Mouse (Mus musculus): Measurements from ENCODE around the gene Numb. TPM values are rescaled to one million over a fixed set of nuclear protein-coding genes. Genes with fewer than 3 reads are reported as not detected.

Gene Numb
- total RNA-seq, 1 experiment = 17.2 TPM

- in situ Hi-C loops (cut with MboI; ENCODE audit: low sequenced_read_pairs in 2 of 2, unreplicated experiment in 2 of 2) = no loop called here
- Histone ChIP-seq H3K9me3 (ENCODE audit: control insufficient read depth, insufficient read depth, low read depth, low read length) (no peaks in the 10 kb centered on the region), H3K36me3 (ENCODE audit: control insufficient read depth, insufficient read depth, low read length, poor library complexity, severe bottlenecking) (peaks cover 14% of the 10 kb centered on the region), H3K27ac (ENCODE audit: insufficient read depth, low read depth, low read length, poor library complexity, severe bottlenecking) (no peak overlapping the region), H3K4me1 (ENCODE audit: control insufficient read depth in 2 of 2, insufficient read depth in 2 of 2, low read length in 2 of 2, poor library complexity in 1 of 2) (peaks cover 0 to 13% of the 10 kb centered on the region in 2 experiments; a peak in 2 of 4 replicates), H3K9ac (ENCODE audit: insufficient read depth, low read depth, low read length, poor library complexity, severe bottlenecking) (peak overlapping the region; percentile 95), H3K4me3 (ENCODE audit: insufficient read depth in 1 of 2, low read depth in 1 of 2, low read length in 2 of 2, poor library complexity in 1 of 2, severe bottlenecking in 1 of 2) (peak overlapping the region; percentile 77 to 96)
- no peak for DNase-seq (ENCODE audit: low read depth, low spot score)
- TF ChIP-seq MAFK (IDR thresholded peaks at IDR 0.05; ENCODE audit: insufficient read depth, low read depth, low read length) (no peak), HCFC1 (IDR thresholded peaks at IDR 0.05; ENCODE audit: borderline replicate concordance, insufficient read depth, low read length) (peak; percentile 24; the same call in 1 of the 2 replicates)
Observed at GRCm38 (mm10) chr12:83950840-83951701, 29.3 kb upstream of the Numb start.

GRCm38 (mm10) chr12:83950493-83950839 is 28.7 kb upstream of the Numb start, which contains the start of gene Riox1:
Riox1 (plus strand) TSS chr12:83950608.
- H3K4me3 ChIP-seq (ENCODE audit: insufficient read depth in 1 of 2, low read depth in 1 of 2, low read length in 2 of 2, poor library complexity in 1 of 2, severe bottlenecking in 1 of 2) = peak within 1 kb of the TSS; percentile 77 to 96
- peak; percentile 70 for DNase-seq (ENCODE audit: low read depth, low spot score)
- TF ChIP-seq HCFC1 (IDR thresholded peaks at IDR 0.05; ENCODE audit: borderline replicate concordance, insufficient read depth, low read length) = no peak; the same call in 1 of the 2 replicates
- TF ChIP-seq ZNF384 (IDR thresholded peaks at IDR 0.05; ENCODE audit: low read depth, low read length) = no peak
- no peak for TF ChIP-seq MAFK (IDR thresholded peaks at IDR 0.05; ENCODE audit: insufficient read depth, low read depth, low read length)
- TF ChIP-seq ZC3H11A (IDR thresholded peaks at IDR 0.05; ENCODE audit: borderline replicate concordance, low read depth, low read length) = no peak
- no peak for TF ChIP-seq CHD2 (IDR thresholded peaks at IDR 0.05; ENCODE audit: low read depth, low read length)
- no peaks in the 10 kb centered on the region for H3K9me3 ChIP-seq (ENCODE audit: control insufficient read depth, insufficient read depth, low read depth, low read length)
- H3K4me1 ChIP-seq (ENCODE audit: control insufficient read depth in 2 of 2, insufficient read depth in 2 of 2, low read length in 2 of 2, poor library complexity in 1 of 2) = peaks cover 0 to 11% of the 10 kb centered on the region in 2 experiments; a peak in 2 of 4 replicates
- peaks cover 14% of the 10 kb centered on the region for H3K36me3 ChIP-seq (ENCODE audit: control insufficient read depth, insufficient read depth, low read length, poor library complexity, severe bottlenecking)
- in situ Hi-C loops (cut with MboI; ENCODE audit: low sequenced_read_pairs in 2 of 2, unreplicated experiment in 2 of 2) = no loop called here
- peak within 1 kb of the TSS; percentile 95 for H3K9ac ChIP-seq (ENCODE audit: insufficient read depth, low read depth, low read length, poor library complexity, severe bottlenecking)
- H3K27ac ChIP-seq (ENCODE audit: insufficient read depth, low read depth, low read length, poor library complexity, severe bottlenecking) = no peak within 1 kb of the TSS

- H3K36me3 ChIP-seq (ENCODE audit: control insufficient read depth, insufficient read depth, low read length, poor library complexity, severe bottlenecking) = peaks cover 14% of the 10 kb centered on the region
- DNase-seq (ENCODE audit: low read depth, low spot score) = no peak
Observed at GRCm38 (mm10) chr12:83949776-83950492, 28.2 kb upstream of the Numb start.

GRCm38 (mm10) chr12:83949043-83949442 is 27.3 kb upstream of the Numb start:
- DNase-seq (ENCODE audit: low read depth, low spot score) = no peak
- in situ Hi-C loops (cut with MboI; ENCODE audit: low sequenced_read_pairs in 2 of 2, unreplicated experiment in 2 of 2) = no loop called here
- Histone ChIP-seq H3K9me3 (ENCODE audit: control insufficient read depth, insufficient read depth, low read depth, low read length) (no peaks in the 10 kb centered on the region), H3K27ac (ENCODE audit: insufficient read depth, low read depth, low read length, poor library complexity, severe bottlenecking) (no peak overlapping the region), H3K4me1 (ENCODE audit: control insufficient read depth in 2 of 2, insufficient read depth in 2 of 2, low read length in 2 of 2, poor library complexity in 1 of 2) (peaks cover 0 to 11% of the 10 kb centered on the region in 2 experiments; a peak in 2 of 4 replicates), H3K36me3 (ENCODE audit: control insufficient read depth, insufficient read depth, low read length, poor library complexity, severe bottlenecking) (peaks cover 14% of the 10 kb centered on the region), H3K4me3 (ENCODE audit: insufficient read depth in 1 of 2, low read depth in 1 of 2, low read length in 2 of 2, poor library complexity in 1 of 2, severe bottlenecking in 1 of 2) (no peak overlapping the region), H3K9ac (ENCODE audit: insufficient read depth, low read depth, low read length, poor library complexity, severe bottlenecking) (no peak overlapping the region)
- TF ChIP-seq CHD2 (IDR thresholded peaks at IDR 0.05; ENCODE audit: low read depth, low read length) (no peak), HCFC1 (IDR thresholded peaks at IDR 0.05; ENCODE audit: borderline replicate concordance, insufficient read depth, low read length) (no peak), ZNF384 (IDR thresholded peaks at IDR 0.05; ENCODE audit: low read depth, low read length) (no peak), MAFK (IDR thresholded peaks at IDR 0.05; ENCODE audit: insufficient read depth, low read depth, low read length) (no peak), ZC3H11A (IDR thresholded peaks at IDR 0.05; ENCODE audit: borderline replicate concordance, low read depth, low read length) (no peak)

More at GRCm38 (mm10) chr12:83949776-83950492, 28.2 kb upstream of the Numb start:
- Histone ChIP-seq H3K9ac (ENCODE audit: insufficient read depth, low read depth, low read length, poor library complexity, severe bottlenecking) (no peak overlapping the region; the same call in 1 of the 2 replicates), H3K27ac (ENCODE audit: insufficient read depth, low read depth, low read length, poor library complexity, severe bottlenecking) (no peak overlapping the region), H3K4me3 (ENCODE audit: insufficient read depth in 1 of 2, low read depth in 1 of 2, low read length in 2 of 2, poor library complexity in 1 of 2, severe bottlenecking in 1 of 2) (peak overlapping the region; percentile 77 to 96; a peak in 3 of 4 replicates), H3K4me1 (ENCODE audit: control insufficient read depth in 2 of 2, insufficient read depth in 2 of 2, low read length in 2 of 2, poor library complexity in 1 of 2) (peaks cover 0 to 11% of the 10 kb centered on the region in 2 experiments; a peak in 2 of 4 replicates), H3K9me3 (ENCODE audit: control insufficient read depth, insufficient read depth, low read depth, low read length) (no peaks in the 10 kb centered on the region)
- TF ChIP-seq ZNF384 (IDR thresholded peaks at IDR 0.05; ENCODE audit: low read depth, low read length) (no peak), HCFC1 (IDR thresholded peaks at IDR 0.05; ENCODE audit: borderline replicate concordance, insufficient read depth, low read length) (no peak), CHD2 (IDR thresholded peaks at IDR 0.05; ENCODE audit: low read depth, low read length) (no peak), ZC3H11A (IDR thresholded peaks at IDR 0.05; ENCODE audit: borderline replicate concordance, low read depth, low read length) (no peak), MAFK (IDR thresholded peaks at IDR 0.05; ENCODE audit: insufficient read depth, low read depth, low read length) (no peak)
- in situ Hi-C loops (cut with MboI; ENCODE audit: low sequenced_read_pairs in 2 of 2, unreplicated experiment in 2 of 2) = no loop called here
